Mouse (Mus musculus) forebrain, embryonic 13.5 days (tissue): ENCODE measurements at regions not wholly inside any gene's neighbourhood (a gene's known extent, or its start where the extent isn't known, plus 50 kb on each side); places are given as distances from the start of the nearest gene placed in this dataset.

ENCODE experiments used
- ATAC-seq: fragments of 200-750 bp; cut with Nextera tagmentation; 2 replicates; pipeline ENCODE4 v1.8.0; 2017
- H3K27ac ChIP-seq: fragments of 300-500 bp; sonication (generic); 2 replicates; pipeline ENCODE4 v1.5.1; 2015; ENCODE audit warnings: inconsistent platforms, mild to moderate bottlenecking, moderate library complexity
- H3K27me3 ChIP-seq: fragments of 300-500 bp; sonication (generic); 2 replicates; pipeline ENCODE4 v1.6.1; 2015; ENCODE audit warnings: mild to moderate bottlenecking, inconsistent platforms
- H3K36me3 ChIP-seq: fragments of 300-500 bp; sonication (generic); 2 replicates; pipeline ENCODE4 v1.6.1; 2015; ENCODE audit warnings: mild to moderate bottlenecking, inconsistent platforms; ENCODE audit not compliant: poor library complexity, severe bottlenecking
- H3K4me1 ChIP-seq: fragments of 300-500 bp; sonication (generic); 2 replicates; pipeline ENCODE4 v1.6.1; 2015; ENCODE audit warnings: inconsistent platforms
- H3K4me2 ChIP-seq: fragments of 300-500 bp; sonication (generic); 2 replicates; pipeline ENCODE4 v1.6.1; 2015; ENCODE audit warnings: inconsistent platforms, mild to moderate bottlenecking, moderate library complexity
- H3K4me3 ChIP-seq: fragments of 300-500 bp; sonication (generic); 2 replicates; pipeline ENCODE4 v1.5.1; 2015; ENCODE audit warnings: mild to moderate bottlenecking, inconsistent platforms
- H3K9ac ChIP-seq: fragments of 300-500 bp; sonication (generic); 2 replicates; pipeline ENCODE4 v1.6.1; 2015; ENCODE audit warnings: mild to moderate bottlenecking, inconsistent platforms
- H3K9me3 ChIP-seq: fragments of 300-500 bp; sonication (generic); replicated peaks from 2 replicates; pipeline ENCODE4 v1.6.1; 2016; ENCODE audit warnings: inconsistent platforms
- WGBS: fragments of 180-500 bp; shearing (Covaris S2); methylation state at CpG from one replicate; pipeline ENCODE4 v1.1.7; 2015; 5-methylcytosine and 5-hydroxymethylcytosine counted together

DNA sequence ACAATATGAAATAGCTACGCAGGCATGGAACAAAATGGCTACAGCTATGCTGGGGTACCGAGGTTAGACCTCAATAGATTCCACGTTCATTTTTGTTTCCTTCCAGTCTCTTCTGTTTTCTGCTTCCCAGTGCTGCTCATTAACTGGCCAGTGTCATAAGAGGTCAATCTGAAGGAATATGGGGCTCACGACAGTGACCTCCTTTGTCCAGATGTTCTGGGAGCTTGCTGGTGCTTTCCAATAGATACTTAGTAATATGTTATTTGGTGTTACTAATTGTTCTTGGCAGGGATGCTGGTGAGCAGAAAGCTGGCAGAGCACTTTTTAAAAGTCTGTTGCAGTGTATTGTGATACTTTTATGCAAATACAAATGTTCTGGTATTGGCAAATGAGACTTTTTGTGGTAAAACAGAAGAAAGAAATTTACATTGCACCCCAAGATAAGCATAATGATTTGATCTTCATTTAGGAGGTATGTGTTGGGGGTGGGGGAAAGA is 95.8 kb upstream of the Arg1 start:
- H3K4me2 ChIP-seq = no peak overlapping the region
- peaks cover 13% of the 10 kb centered on the region for H3K4me1 ChIP-seq
- peak; percentile 50 for ATAC-seq
- peak overlapping the region; percentile 0; the same call in 1 of the 2 replicates for H3K27ac ChIP-seq
- no peak overlapping the region for H3K9ac ChIP-seq
- H3K36me3 ChIP-seq = no peaks in the 10 kb centered on the region
- no peaks in the 10 kb centered on the region for H3K27me3 ChIP-seq
- H3K9me3 ChIP-seq = no peaks in the 10 kb centered on the region; the same call in 1 of the 2 replicates
- H3K4me3 ChIP-seq = no peak overlapping the region
- WGBS = 56% methylated on average over 4 of the region's 4 CpGs

DNA sequence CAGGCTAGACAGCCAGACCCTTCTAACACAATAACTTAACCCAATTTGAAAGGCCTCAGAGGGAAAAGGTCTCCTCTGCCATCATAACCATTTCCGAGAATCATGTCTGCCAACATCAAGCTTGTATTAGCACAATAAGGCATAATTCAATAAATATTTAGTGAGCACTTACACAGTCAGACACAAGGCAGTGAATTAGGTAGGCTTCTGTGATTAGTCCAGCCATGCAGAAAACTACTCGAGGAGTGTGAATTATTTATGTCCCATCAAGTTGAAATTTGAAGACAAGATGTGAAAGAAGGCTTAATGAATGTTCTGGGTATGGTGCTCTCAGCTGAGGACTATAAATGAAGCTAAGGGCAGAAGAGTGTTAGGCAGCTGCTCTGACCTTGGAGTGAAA is 91.7 kb upstream of the Arg1 start:
- 45% methylated on average over 2 of the region's 2 CpGs for WGBS
- no peak overlapping the region for H3K9ac ChIP-seq

DNA sequence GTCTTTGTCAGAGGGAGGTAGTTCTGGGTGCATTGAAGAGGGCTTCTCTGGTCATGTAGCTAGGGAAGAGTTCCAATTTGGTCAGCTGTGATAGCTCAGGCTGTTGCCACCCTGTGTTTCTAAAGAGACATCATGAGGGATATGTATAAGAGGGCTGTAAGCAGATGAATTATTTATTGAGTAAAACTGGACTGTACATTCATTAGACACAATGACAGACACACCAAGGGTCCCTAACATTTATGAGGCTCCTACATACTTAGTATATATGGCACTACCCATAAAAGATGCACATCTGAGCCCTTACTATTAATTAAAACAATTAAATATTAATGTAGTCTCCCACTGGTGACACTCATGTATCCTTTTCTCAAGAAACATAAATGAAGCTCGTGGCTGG is 90.6 kb upstream of the Arg1 start:
- H3K4me2 ChIP-seq = no peak overlapping the region
- no peak overlapping the region for H3K4me3 ChIP-seq
- 81% methylated on average over 1 of the region's 1 CpGs for WGBS
- H3K27ac ChIP-seq = no peak overlapping the region
- H3K9ac ChIP-seq = no peak overlapping the region
- no peaks in the 10 kb centered on the region for H3K36me3 ChIP-seq
- H3K27me3 ChIP-seq = no peaks in the 10 kb centered on the region
- H3K9me3 ChIP-seq = no peaks in the 10 kb centered on the region
- H3K4me1 ChIP-seq = no peaks in the 10 kb centered on the region
- no peak for ATAC-seq

More for the DNA sequence above, 91.7 kb upstream of the Arg1 start:
- Histone ChIP-seq H3K36me3 (no peaks in the 10 kb centered on the region), H3K4me3 (no peak overlapping the region), H3K27me3 (no peaks in the 10 kb centered on the region), H3K4me2 (no peak overlapping the region), H3K9me3 (no peaks in the 10 kb centered on the region), H3K4me1 (peaks cover 6% of the 10 kb centered on the region), H3K27ac (no peak overlapping the region)
- ATAC-seq = no peak

DNA sequence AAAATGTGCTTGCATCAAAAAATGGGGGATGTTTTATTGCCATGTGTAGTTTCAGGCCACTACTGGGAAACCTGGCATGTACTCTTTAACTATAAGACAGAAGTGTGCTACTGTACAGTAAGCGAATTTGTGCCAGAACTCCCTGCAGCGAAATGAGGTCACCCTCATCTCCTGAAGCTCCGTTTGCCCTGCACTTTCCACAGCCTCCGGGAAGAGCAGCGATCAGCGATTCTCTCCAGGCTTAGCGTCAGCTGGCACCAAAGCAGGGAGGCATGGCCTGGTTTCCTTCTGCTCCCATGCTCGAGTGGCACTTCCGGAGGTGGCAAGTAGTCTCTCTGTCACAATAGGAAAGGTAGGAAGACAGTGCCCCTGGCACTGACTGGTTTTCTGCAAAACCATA is 88.8 kb upstream of the Arg1 start:
- 72% methylated on average over 9 of the region's 9 CpGs for WGBS
- Histone ChIP-seq H3K9ac (no peak overlapping the region), H3K4me3 (no peak overlapping the region), H3K27ac (no peak overlapping the region), H3K4me1 (no peaks in the 10 kb centered on the region), H3K36me3 (no peaks in the 10 kb centered on the region), H3K9me3 (no peaks in the 10 kb centered on the region), H3K27me3 (no peaks in the 10 kb centered on the region), H3K4me2 (no peak overlapping the region)
- ATAC-seq = peak; percentile 56

DNA sequence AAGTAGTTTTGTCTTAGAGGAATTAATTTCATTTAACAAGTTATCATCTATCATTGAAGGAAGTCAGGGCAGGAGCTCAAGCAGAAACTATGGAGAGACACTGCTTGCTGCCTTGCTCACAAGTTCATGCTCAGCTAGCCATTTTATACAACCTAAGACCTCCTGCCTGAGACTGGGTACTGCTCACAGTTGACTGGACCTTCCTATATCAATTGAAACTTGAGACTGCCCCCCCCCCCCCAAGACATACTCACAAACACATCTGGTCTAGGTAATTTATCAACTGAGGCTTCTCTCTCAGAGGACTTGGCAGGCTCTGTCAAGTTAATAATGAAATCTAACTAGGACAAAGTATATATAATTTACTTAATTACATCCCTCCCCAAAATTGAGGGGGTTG is 84.8 kb upstream of the Arg1 start:
- Histone ChIP-seq H3K27me3 (no peaks in the 10 kb centered on the region), H3K4me3 (no peak overlapping the region), H3K9ac (no peak overlapping the region), H3K9me3 (no peaks in the 10 kb centered on the region), H3K36me3 (no peaks in the 10 kb centered on the region), H3K4me2 (no peak overlapping the region), H3K4me1 (no peaks in the 10 kb centered on the region), H3K27ac (no peak overlapping the region)
- ATAC-seq = no peak

DNA sequence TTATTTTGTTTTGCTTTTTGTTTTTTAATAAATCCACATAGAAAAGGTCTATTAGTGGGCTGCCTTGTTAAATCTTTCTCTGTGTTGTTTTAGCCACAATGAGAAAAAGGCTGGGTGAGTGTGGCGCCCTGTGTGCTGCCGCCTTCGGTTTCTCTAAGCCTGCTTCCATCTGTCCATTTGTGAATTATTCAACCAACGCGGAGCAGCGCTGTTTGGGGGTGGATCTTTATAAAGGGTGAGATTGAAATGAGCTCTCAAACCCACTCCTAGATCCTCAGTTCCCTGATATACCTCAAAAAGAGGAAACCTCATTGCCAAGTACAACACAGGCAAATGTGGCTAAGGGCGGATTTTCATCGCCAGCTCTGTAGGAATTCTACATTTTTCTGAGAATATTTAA is 74.0 kb upstream of the Arg1 start:
- Histone ChIP-seq H3K36me3 (no peaks in the 10 kb centered on the region), H3K27me3 (no peaks in the 10 kb centered on the region)
- 74% methylated on average over 8 of the region's 8 CpGs for WGBS

DNA sequence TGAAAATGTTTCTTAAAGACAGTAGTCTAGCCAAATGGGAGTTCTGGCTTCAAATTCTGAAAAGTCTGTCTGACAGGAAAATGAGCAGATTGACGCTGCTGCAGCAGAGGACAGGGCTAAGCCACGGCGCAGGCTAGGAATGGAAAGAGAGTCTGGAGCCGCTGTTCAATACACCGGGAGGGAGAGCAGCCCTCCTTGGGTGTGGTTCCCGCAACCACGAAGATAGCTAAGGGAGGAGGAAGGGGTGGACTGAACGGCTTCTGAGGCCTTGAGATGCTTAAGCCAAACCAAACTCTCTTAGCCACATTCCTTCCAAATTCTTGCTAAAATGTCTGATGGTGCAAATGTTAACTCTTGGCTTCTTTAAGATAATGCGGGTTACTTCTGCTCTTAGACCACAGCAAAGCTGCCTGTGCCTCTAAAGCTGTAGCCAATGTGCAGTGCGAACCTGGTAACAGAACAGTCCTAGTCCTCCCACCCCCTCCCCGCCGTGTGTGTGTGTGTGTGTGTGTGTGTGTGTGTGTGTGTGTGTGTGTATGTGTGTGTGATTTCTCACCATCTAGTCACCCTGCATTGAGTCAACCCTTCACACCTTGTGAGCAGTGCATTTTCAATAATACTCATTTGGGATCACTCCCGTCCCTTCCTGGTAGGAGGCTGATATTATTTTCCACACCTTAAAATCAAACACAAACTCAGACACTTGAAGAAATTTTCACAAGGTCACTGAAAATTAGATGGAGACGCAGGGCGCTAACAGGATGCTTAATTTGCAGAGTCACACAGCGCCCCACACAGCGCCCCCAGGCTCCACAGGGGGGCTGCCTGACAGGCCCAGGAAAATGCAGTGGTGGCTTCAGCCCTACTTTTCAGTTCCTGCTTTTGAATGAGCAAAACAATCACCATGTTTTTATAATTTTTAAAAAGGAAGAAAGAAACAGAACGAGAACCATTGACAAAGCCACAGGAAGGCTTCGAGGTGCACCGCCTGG is 73.2 kb upstream of the Arg1 start:
- peak; percentile 65 for ATAC-seq

More for the DNA sequence above, 74.0 kb upstream of the Arg1 start:
- Histone ChIP-seq H3K9ac (no peak overlapping the region), H3K27ac (no peak overlapping the region), H3K9me3 (no peaks in the 10 kb centered on the region), H3K4me3 (no peak overlapping the region), H3K4me2 (no peak overlapping the region), H3K4me1 (no peaks in the 10 kb centered on the region)
- peak; percentile 78 for ATAC-seq

DNA sequence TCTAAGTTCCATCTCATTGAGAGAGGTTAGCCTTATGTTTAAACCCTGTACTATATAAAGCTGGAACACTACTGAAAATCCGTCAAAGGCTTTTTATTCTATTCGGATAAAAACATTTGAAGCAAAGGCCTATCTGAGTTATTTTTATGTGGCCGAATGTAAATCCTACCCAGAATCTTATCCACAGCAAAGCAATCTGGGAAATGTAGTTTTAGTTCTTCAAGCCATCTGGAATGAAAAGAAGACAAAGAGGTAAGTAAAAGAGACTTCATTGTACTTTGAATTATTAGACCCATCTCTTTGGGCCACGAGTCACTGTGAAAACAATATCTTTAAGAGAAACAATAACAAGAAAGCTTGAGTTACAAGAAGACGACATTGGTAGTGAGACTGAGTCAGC is 72.5 kb upstream of the Arg1 start:
- WGBS = 85% methylated on average over 5 of the region's 5 CpGs
- Histone ChIP-seq H3K4me3 (no peak overlapping the region), H3K27me3 (no peaks in the 10 kb centered on the region), H3K4me2 (no peak overlapping the region), H3K9ac (no peak overlapping the region), H3K4me1 (no peaks in the 10 kb centered on the region), H3K27ac (no peak overlapping the region; the same call in 1 of the 2 replicates), H3K9me3 (no peaks in the 10 kb centered on the region), H3K36me3 (no peaks in the 10 kb centered on the region)
- ATAC-seq = no peak

More for the DNA sequence above, 73.2 kb upstream of the Arg1 start:
- Histone ChIP-seq H3K4me2 (no peak overlapping the region), H3K36me3 (no peaks in the 10 kb centered on the region), H3K4me1 (no peaks in the 10 kb centered on the region), H3K4me3 (no peak overlapping the region), H3K27me3 (no peaks in the 10 kb centered on the region), H3K9me3 (no peaks in the 10 kb centered on the region), H3K9ac (no peak overlapping the region), H3K27ac (peak overlapping the region; percentile 0; the same call in 1 of the 2 replicates)
- WGBS = 74% methylated on average over 20 of the region's 20 CpGs

DNA sequence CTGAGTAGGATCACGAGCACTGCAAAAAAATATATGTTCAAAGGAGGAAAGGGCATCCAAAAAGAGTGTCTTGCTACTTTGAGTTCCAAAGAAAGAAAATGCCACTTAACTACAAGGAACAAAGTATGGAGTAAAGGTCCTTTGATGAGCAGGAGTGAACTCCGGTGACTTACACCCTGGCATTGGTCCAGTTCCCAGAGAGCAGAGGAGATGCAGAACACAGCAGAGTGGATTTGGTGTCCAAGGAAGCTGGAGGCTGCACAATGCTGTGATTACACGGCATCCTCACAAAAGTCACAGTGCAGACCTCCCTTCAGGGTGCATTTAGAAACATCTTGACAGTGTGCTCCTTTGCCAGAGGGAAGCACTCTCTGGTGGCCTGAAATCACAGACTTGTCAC is 70.4 kb upstream of the Arg1 start:
- no peaks in the 10 kb centered on the region for H3K27me3 ChIP-seq
- no peaks in the 10 kb centered on the region for H3K9me3 ChIP-seq
- no peak overlapping the region for H3K9ac ChIP-seq
- H3K27ac ChIP-seq = no peak overlapping the region
- H3K4me2 ChIP-seq = no peak overlapping the region
- no peak for ATAC-seq
- no peak overlapping the region for H3K4me3 ChIP-seq
- no peaks in the 10 kb centered on the region for H3K36me3 ChIP-seq
- H3K4me1 ChIP-seq = no peaks in the 10 kb centered on the region
- 84% methylated on average over 3 of the region's 3 CpGs for WGBS

DNA sequence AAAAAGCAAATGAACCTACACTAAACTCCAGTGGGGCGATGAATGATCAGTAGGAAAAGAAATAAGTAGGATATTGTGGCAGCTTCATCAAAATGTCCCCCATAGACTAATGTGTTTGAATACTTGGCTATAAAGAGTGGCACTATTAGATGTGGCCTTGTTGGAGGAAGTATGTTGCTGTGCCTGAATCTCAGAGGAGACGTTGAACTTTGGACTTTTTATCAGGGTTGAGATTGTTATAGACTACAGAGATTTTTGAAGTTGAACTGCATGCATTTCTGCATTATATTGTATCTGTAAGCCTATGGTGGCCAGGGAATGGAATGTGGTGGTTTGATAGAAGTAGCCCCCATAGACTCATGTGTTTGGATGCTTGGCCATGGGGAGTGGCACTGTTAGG is 68.5 kb upstream of the Arg1 start:
- H3K27ac ChIP-seq = no peak overlapping the region
- no peak overlapping the region for H3K4me3 ChIP-seq
- 94% methylated on average over 2 of the region's 2 CpGs for WGBS
- no peaks in the 10 kb centered on the region for H3K36me3 ChIP-seq
- H3K9me3 ChIP-seq = no peaks in the 10 kb centered on the region
- ATAC-seq = no peak
- H3K9ac ChIP-seq = no peak overlapping the region
- no peak overlapping the region for H3K4me2 ChIP-seq
- no peaks in the 10 kb centered on the region for H3K27me3 ChIP-seq
- no peaks in the 10 kb centered on the region for H3K4me1 ChIP-seq

DNA sequence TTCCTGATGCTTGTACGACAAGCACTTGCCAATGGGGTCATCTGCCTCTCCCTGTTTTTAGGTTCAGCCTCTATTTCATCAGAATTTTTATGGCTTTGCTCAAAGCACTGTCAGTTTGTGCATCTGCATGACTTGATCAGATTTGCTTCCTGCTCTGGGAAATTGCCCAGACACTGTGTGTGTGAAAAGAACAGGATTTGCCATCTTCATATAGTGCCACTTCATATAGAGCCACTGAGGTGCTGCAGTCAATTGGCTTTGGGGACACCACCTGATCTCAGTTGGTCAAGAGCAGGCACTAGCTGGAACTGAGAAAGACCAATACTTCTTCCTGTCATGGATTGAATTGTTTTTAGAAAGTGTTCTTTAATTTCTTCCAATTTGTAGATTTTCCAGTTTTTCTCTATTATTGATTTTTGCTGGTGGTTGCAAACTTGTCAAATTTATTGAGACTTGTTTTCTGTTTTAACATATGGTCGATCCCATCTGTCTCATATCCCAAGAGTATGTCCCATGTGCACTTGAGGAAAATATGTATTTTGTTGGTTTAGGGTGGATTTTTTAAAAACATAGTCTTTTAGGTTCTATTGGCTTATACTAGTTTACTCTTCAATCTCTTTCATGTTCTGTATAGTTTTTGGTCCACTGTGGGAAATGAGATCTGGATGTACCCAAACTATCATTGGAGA is 62.8 kb upstream of the Arg1 start:
- peak; percentile 61; the same call in 1 of the 2 replicates for ATAC-seq
- Histone ChIP-seq H3K27me3 (no peaks in the 10 kb centered on the region), H3K4me1 (no peaks in the 10 kb centered on the region), H3K27ac (no peak overlapping the region), H3K9me3 (no peaks in the 10 kb centered on the region), H3K4me2 (no peak overlapping the region), H3K9ac (no peak overlapping the region), H3K4me3 (no peak overlapping the region), H3K36me3 (no peaks in the 10 kb centered on the region)
- WGBS = 89% methylated on average over 2 of the region's 2 CpGs

DNA sequence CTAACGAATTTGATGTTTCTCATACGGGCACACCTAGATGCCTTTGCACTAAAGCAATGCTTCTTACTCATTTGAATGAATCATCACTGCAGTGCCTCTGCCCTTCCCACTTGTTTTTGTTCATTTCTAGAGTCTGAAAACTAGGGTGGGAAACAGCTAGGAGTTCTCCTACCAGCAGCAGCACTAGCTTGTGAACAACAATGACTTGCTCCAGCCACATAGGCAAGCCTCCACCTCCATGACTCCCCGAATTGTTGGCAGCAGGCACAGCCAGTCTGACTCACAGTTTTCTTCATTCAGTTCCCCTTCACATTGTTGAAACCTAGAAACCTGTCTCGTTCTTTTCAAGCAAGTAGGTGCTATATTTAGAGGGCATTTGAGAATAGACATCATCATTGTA is 57.5 kb upstream of the Arg1 start:
- H3K36me3 ChIP-seq = no peaks in the 10 kb centered on the region
- H3K9me3 ChIP-seq = no peaks in the 10 kb centered on the region
- no peak overlapping the region for H3K27ac ChIP-seq
- no peaks in the 10 kb centered on the region for H3K4me1 ChIP-seq
- H3K4me2 ChIP-seq = no peak overlapping the region
- ATAC-seq = no peak
- no peak overlapping the region for H3K4me3 ChIP-seq
- 89% methylated on average over 4 of the region's 4 CpGs for WGBS
- H3K27me3 ChIP-seq = no peaks in the 10 kb centered on the region
- H3K9ac ChIP-seq = no peak overlapping the region
